Mouse (Mus musculus) midbrain, embryonic 13.5 days (tissue): ENCODE measurements at regions not wholly inside any gene's neighbourhood (a gene's known extent, or its start where the extent isn't known, plus 50 kb on each side); places are given as distances from the start of the nearest gene placed in this dataset.

ENCODE experiments used
- ATAC-seq: fragments of 200-750 bp; cut with Nextera tagmentation; 2 replicates; pipeline ENCODE4 v1.8.0; 2017; ENCODE audit warnings: mild to moderate bottlenecking, moderate TSS enrichment, moderate library complexity
- H3K27ac ChIP-seq: fragments of 300-500 bp; sonication (generic); 2 replicates; pipeline ENCODE4 v1.5.1; 2015; ENCODE audit warnings: inconsistent platforms, mild to moderate bottlenecking, moderate library complexity
- H3K27me3 ChIP-seq: fragments of 300-500 bp; sonication (generic); 2 replicates; pipeline ENCODE4 v1.6.1; 2015; ENCODE audit warnings: mild to moderate bottlenecking, inconsistent platforms
- H3K36me3 ChIP-seq: fragments of 300-500 bp; sonication (generic); 2 replicates; pipeline ENCODE4 v1.6.1; 2015; ENCODE audit warnings: mild to moderate bottlenecking, inconsistent platforms
- H3K4me1 ChIP-seq: fragments of 300-500 bp; sonication (generic); replicated peaks from 2 replicates; pipeline ENCODE4 v1.6.1; 2015; ENCODE audit warnings: inconsistent platforms
- H3K4me2 ChIP-seq: fragments of 300-500 bp; sonication (generic); replicated peaks from 2 replicates; pipeline ENCODE4 v1.6.1; 2015; ENCODE audit warnings: moderate library complexity, mild to moderate bottlenecking, inconsistent platforms
- H3K4me3 ChIP-seq: fragments of 300-500 bp; sonication (generic); replicated peaks from 2 replicates; pipeline ENCODE4 v1.5.1; 2015; ENCODE audit warnings: mild to moderate bottlenecking, inconsistent platforms
- H3K9ac ChIP-seq: fragments of 300-500 bp; sonication (generic); replicated peaks from 2 replicates; pipeline ENCODE4 v1.6.1; 2015; ENCODE audit warnings: mild to moderate bottlenecking, inconsistent platforms
- H3K9me3 ChIP-seq: fragments of 300-500 bp; sonication (generic); 2 replicates; pipeline ENCODE4 v1.6.1; 2016; ENCODE audit warnings: mild to moderate bottlenecking, inconsistent platforms
- WGBS: fragments of 180-500 bp; shearing (Covaris S2); methylation state at CpG from one replicate; pipeline ENCODE4 v1.1.7; 2015; 5-methylcytosine and 5-hydroxymethylcytosine counted together

GRCm38 (mm10) chr8:116275014-116275413 is 229.8 kb upstream of the Dynlrb2 start:
- Histone ChIP-seq H3K4me1 (no peaks in the 10 kb centered on the region), H3K9me3 (no peaks in the 10 kb centered on the region), H3K4me2 (no peak overlapping the region), H3K4me3 (no peak overlapping the region), H3K9ac (no peak overlapping the region), H3K27me3 (no peaks in the 10 kb centered on the region), H3K27ac (no peak overlapping the region), H3K36me3 (no peaks in the 10 kb centered on the region)
- no peak for ATAC-seq
- WGBS: 92% methylated on average over 4 of the region's 4 CpGs

GRCm38 (mm10) chr8:116271238-116271637 is 233.5 kb upstream of the Dynlrb2 start:
- no peak overlapping the region for H3K9ac ChIP-seq
- no peak for ATAC-seq
- no peak overlapping the region for H3K27ac ChIP-seq
- H3K9me3 ChIP-seq: no peaks in the 10 kb centered on the region
- WGBS: 88% methylated on average over 6 of the region's 6 CpGs
- no peaks in the 10 kb centered on the region for H3K36me3 ChIP-seq
- H3K27me3 ChIP-seq: no peaks in the 10 kb centered on the region
- H3K4me3 ChIP-seq: no peak overlapping the region
- no peak overlapping the region for H3K4me2 ChIP-seq
- no peaks in the 10 kb centered on the region for H3K4me1 ChIP-seq

- no peak for ATAC-seq
- no peak overlapping the region for H3K27ac ChIP-seq
- no peak overlapping the region for H3K4me2 ChIP-seq
- no peaks in the 10 kb centered on the region for H3K9me3 ChIP-seq
- H3K9ac ChIP-seq: no peak overlapping the region
- H3K4me3 ChIP-seq: no peak overlapping the region
- H3K27me3 ChIP-seq: no peaks in the 10 kb centered on the region
- no peaks in the 10 kb centered on the region for H3K4me1 ChIP-seq
- no peaks in the 10 kb centered on the region for H3K36me3 ChIP-seq
These were observed 235.4 kb upstream of the Dynlrb2 start for GRCm38 (mm10) chr8:116269393-116269792.

- WGBS: 85% methylated on average over 2 of the region's 2 CpGs
- no peak overlapping the region for H3K27ac ChIP-seq
These were observed 236.1 kb upstream of the Dynlrb2 start for GRCm38 (mm10) chr8:116268685-116269084.

GRCm38 (mm10) chr8:116268161-116268560 is 236.6 kb upstream of the Dynlrb2 start:
- H3K4me3 ChIP-seq: no peak overlapping the region
- no peaks in the 10 kb centered on the region for H3K4me1 ChIP-seq
- ATAC-seq: no peak
- H3K27me3 ChIP-seq: no peaks in the 10 kb centered on the region
- H3K9ac ChIP-seq: no peak overlapping the region
- H3K4me2 ChIP-seq: no peak overlapping the region
- 69% methylated on average over 9 of the region's 9 CpGs for WGBS
- no peak overlapping the region for H3K27ac ChIP-seq
- no peaks in the 10 kb centered on the region for H3K9me3 ChIP-seq
- H3K36me3 ChIP-seq: no peaks in the 10 kb centered on the region

More at GRCm38 (mm10) chr8:116268685-116269084, 236.1 kb upstream of the Dynlrb2 start:
- ATAC-seq: no peak
- H3K4me3 ChIP-seq: no peak overlapping the region
- no peaks in the 10 kb centered on the region for H3K27me3 ChIP-seq
- no peaks in the 10 kb centered on the region for H3K4me1 ChIP-seq
- H3K9me3 ChIP-seq: no peaks in the 10 kb centered on the region
- H3K36me3 ChIP-seq: no peaks in the 10 kb centered on the region
- no peak overlapping the region for H3K9ac ChIP-seq
- H3K4me2 ChIP-seq: no peak overlapping the region

DNA sequence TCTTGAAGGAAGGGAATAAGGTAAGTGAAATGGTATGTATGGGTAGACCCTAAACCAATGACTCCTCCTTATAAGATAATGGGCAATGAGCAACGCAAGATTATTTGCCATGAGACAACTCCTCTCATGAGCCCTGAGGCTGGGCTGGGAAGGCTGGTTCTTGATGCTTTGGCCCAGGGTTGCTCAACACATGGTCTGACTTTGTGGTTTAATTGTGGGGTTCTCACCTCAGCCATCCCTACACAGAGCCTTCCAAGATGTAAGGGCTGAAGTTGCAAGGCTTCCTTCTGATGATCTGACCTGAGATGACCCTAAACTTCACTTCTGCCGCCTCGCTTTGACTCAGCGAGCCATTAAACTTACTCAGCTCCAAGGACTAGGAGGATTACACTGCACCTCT is 237.8 kb upstream of the Dynlrb2 start:
- Histone ChIP-seq H3K27me3 (no peaks in the 10 kb centered on the region), H3K36me3 (no peaks in the 10 kb centered on the region), H3K9ac (no peak overlapping the region), H3K4me3 (no peak overlapping the region), H3K4me1 (no peaks in the 10 kb centered on the region), H3K9me3 (no peaks in the 10 kb centered on the region), H3K27ac (no peak overlapping the region), H3K4me2 (no peak overlapping the region)
- ATAC-seq: no peak
- 60% methylated on average over 4 of the region's 4 CpGs for WGBS

- 98% methylated on average over 3 of the region's 3 CpGs for WGBS
- Histone ChIP-seq H3K4me2 (no peak overlapping the region), H3K4me1 (0 out of 2 replicates have a peak, but pooled peaks cover 3% of the 10 kb centered on the region), H3K36me3 (no peaks in the 10 kb centered on the region), H3K27me3 (no peaks in the 10 kb centered on the region), H3K4me3 (no peak overlapping the region), H3K27ac (no peak overlapping the region), H3K9ac (no peak overlapping the region), H3K9me3 (no peaks in the 10 kb centered on the region)
- ATAC-seq: no peak
These were observed 239.2 kb upstream of the Dynlrb2 start for GRCm38 (mm10) chr8:116265591-116265990.

- H3K9me3 ChIP-seq: no peaks in the 10 kb centered on the region
- H3K4me1 ChIP-seq: 0 out of 2 replicates have a peak, but pooled peaks cover 3% of the 10 kb centered on the region
- no peak overlapping the region for H3K4me3 ChIP-seq
- H3K27me3 ChIP-seq: no peaks in the 10 kb centered on the region
- WGBS: 90% methylated on average over 3 of the region's 3 CpGs
- no peak overlapping the region for H3K27ac ChIP-seq
- H3K36me3 ChIP-seq: no peaks in the 10 kb centered on the region
- no peak for ATAC-seq
- H3K9ac ChIP-seq: no peak overlapping the region
- no peak overlapping the region for H3K4me2 ChIP-seq
These were observed 240.7 kb upstream of the Dynlrb2 start for GRCm38 (mm10) chr8:116264078-116264477.

GRCm38 (mm10) chr8:116261286-116261685 is 243.5 kb upstream of the Dynlrb2 start:
- Histone ChIP-seq H3K9ac (no peak overlapping the region), H3K4me1 (0 out of 2 replicates have a peak, but pooled peaks cover 3% of the 10 kb centered on the region), H3K4me2 (no peak overlapping the region), H3K4me3 (no peak overlapping the region), H3K36me3 (no peaks in the 10 kb centered on the region), H3K9me3 (no peaks in the 10 kb centered on the region), H3K27ac (no peak overlapping the region), H3K27me3 (no peaks in the 10 kb centered on the region)
- ATAC-seq: no peak
- 40% methylated on average over 2 of the region's 2 CpGs for WGBS

DNA sequence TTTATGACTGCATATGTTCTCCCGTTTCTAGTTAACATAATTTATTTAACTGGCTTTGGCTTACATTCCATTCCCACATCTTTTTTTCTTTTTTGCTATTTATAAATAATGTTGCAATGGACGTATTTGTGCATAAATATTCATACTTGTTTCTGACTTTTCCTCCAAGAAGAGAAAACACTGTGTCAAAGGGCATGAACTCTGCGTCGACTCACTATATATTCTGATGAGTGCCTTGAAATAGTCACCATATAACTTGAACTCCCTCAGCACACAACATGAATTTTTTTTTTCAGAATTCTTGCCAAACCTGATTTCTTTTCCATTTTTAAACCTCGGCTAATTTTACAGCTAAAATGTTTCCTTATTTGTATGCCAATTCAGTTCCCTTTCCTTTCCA is 249.4 kb upstream of the Dynlrb2 start:
- ATAC-seq: no peak
- 89% methylated on average over 5 of the region's 5 CpGs for WGBS
- Histone ChIP-seq H3K36me3 (no peaks in the 10 kb centered on the region), H3K27me3 (no peaks in the 10 kb centered on the region), H3K4me1 (no peaks in the 10 kb centered on the region), H3K27ac (no peak overlapping the region), H3K4me2 (no peak overlapping the region), H3K9ac (no peak overlapping the region), H3K9me3 (no peaks in the 10 kb centered on the region), H3K4me3 (no peak overlapping the region)

DNA sequence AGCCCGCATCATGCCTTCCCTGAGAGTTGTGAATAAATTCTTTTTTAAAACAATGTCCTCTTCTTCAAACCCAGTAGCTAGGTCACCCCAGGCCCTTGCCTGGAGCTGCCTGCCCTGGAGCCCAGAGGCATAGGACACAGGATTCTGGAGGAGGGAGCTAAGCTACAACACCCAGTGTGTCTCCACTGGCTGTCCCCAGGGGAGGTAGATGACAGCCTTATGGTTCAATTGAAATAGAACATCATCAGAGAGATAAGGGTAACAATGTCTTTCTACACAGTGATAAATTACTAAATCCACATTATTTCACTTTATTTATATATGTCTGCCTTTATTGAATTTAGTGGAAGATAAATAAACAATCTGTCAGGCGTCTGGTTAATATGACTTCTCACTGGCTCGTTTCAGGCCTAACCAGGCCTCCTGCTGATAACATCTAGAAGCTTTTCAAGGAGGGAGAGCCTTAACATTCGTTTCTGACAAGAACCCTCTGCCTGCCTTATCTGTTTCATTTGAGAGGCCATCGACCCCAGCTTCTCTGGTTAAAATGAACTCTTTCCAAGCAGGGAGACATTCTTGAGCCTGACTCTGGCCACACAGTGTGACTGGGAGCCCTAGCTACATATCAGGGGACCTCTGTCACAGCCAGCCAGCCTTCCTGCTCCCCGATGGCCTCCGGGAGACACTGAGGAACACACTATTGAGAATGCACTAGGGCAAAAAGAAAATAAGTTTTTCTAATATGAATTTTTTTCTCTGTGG is 252.1 kb upstream of the Dynlrb2 start:
- WGBS: 70% methylated on average over 7 of the region's 7 CpGs
- Histone ChIP-seq H3K4me3 (no peak overlapping the region), H3K27ac (no peak overlapping the region), H3K9me3 (no peaks in the 10 kb centered on the region), H3K9ac (no peak overlapping the region), H3K27me3 (no peaks in the 10 kb centered on the region), H3K4me1 (no peaks in the 10 kb centered on the region), H3K36me3 (no peaks in the 10 kb centered on the region), H3K4me2 (no peak overlapping the region)
- no peak for ATAC-seq

DNA sequence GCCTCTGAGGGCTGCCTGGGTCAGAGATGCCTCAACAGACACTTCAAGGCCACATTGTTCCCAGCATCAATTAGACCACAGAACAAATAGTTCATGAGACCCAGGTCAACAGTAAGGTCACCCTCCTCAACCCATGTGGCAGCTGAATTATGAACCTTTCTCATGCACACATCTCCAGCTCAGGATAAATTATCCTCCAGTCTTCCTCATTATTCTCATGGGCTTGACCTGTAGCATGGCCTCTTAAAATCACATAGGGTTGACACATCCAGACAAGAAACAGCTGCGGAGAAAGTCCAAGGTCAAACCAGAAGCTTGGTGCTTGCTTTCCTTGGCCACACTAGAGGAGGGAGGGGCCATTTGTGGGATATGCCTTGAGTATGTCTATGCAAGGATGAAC is 256.4 kb upstream of the Dynlrb2 start:
- ATAC-seq: no peak
- H3K27ac ChIP-seq: no peak overlapping the region
- H3K27me3 ChIP-seq: no peaks in the 10 kb centered on the region

DNA sequence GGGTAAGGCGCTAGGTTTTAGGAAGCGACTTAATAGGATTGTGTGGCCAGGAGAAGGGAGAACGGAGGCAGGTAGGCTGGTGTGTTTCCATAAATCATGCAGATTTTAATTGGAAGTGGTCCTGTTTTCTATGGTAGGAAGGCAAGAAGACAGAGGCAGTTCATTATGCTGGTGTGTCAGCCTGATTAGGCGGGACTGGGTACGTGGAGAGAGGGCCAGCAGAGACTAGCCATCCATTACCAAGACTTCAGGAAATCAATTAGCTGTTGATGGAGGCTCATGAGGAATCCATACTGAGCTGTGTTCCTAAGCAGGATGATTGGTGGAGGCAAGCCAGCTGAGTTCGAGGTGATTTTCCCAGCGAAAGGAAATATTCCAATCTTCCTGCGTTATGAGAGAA is 261.3 kb upstream of the Dynlrb2 start:
- Histone ChIP-seq H3K36me3 (no peaks in the 10 kb centered on the region), H3K27ac (no peak overlapping the region), H3K4me1 (peaks cover 10% of the 10 kb centered on the region), H3K9me3 (no peaks in the 10 kb centered on the region), H3K4me2 (no peak overlapping the region), H3K27me3 (0 out of 2 replicates have a peak, but pooled peaks cover 7% of the 10 kb centered on the region), H3K9ac (no peak overlapping the region), H3K4me3 (no peak overlapping the region)
- ATAC-seq: no peak
- WGBS: 66% methylated on average over 8 of the region's 8 CpGs

More for the DNA sequence above, 256.4 kb upstream of the Dynlrb2 start:
- Histone ChIP-seq H3K9me3 (no peaks in the 10 kb centered on the region), H3K4me2 (no peak overlapping the region), H3K4me3 (no peak overlapping the region), H3K4me1 (peaks cover 7% of the 10 kb centered on the region), H3K9ac (no peak overlapping the region), H3K36me3 (no peaks in the 10 kb centered on the region)
- 94% methylated on average over 1 of the region's 1 CpGs for WGBS
